Mouse (Mus musculus) MEL (cell line): ENCODE results near the gene Phf5a. TPM values are rescaled to one million over a fixed set of nuclear protein-coding genes. Genes with fewer than 3 reads are reported as not detected.

Source experiments
- DNase-seq: peaks from one replicate; pipeline ENCODE4 v3.0.0; 2011; ENCODE audit warnings: low read depth, low spot score
- H3K27ac ChIP-seq: 2 replicates; pipeline ENCODE4 v1.5.1; 2012; ENCODE audit warnings: low read depth, mild to moderate bottlenecking, control low read depth, low read length, moderate library complexity; ENCODE audit not compliant: control insufficient read depth
- H3K27me3 ChIP-seq, 2 experiments: fragments of 150-350 bp in 1 of 2; sonication (generic) in 1 of 2; 2 replicates each; pipeline ENCODE4 v1.6.1; 2012; ENCODE audit warnings: low read length in 2 of 2, mild to moderate bottlenecking in 2 of 2, improper control_type of control experiment in 1 of 2, moderate library complexity in 1 of 2; ENCODE audit not compliant: insufficient read depth in 2 of 2, control insufficient read depth in 1 of 2
- H3K36me3 ChIP-seq, 2 experiments: 2 replicates each; pipeline ENCODE4 v1.6.1; 2012 to 2014; ENCODE audit warnings: low read length in 2 of 2, improper control_type of control experiment in 1 of 2, inconsistent platforms in 1 of 2, mild to moderate bottlenecking in 1 of 2; ENCODE audit not compliant: insufficient read depth in 2 of 2, control insufficient read depth in 1 of 2
- H3K4me1 ChIP-seq, 2 experiments: fragments of 150-350 bp in 1 of 2; sonication (generic) in 1 of 2; 2 replicates each; pipeline ENCODE4 v1.6.1; 2012; ENCODE audit warnings: low read length in 2 of 2, improper control_type of control experiment in 1 of 2, mild to moderate bottlenecking in 1 of 2; ENCODE audit not compliant: insufficient read depth in 2 of 2, control insufficient read depth in 1 of 2
- H3K4me3 ChIP-seq, 2 experiments: fragments of 150-350 bp in 1 of 2; sonication (generic) in 1 of 2; 2 replicates each; pipeline ENCODE4 v1.5.1; 2012; ENCODE audit warnings: low read depth in 2 of 2, low read length in 2 of 2, mild to moderate bottlenecking in 2 of 2, moderate library complexity in 2 of 2, control low read depth in 1 of 2, improper control_type of control experiment in 1 of 2; ENCODE audit not compliant: control insufficient read depth in 1 of 2, insufficient read depth in 1 of 2
- H3K79me2 ChIP-seq: 2 replicates; pipeline ENCODE4 v1.6.1; 2012; ENCODE audit warnings: mild to moderate bottlenecking, low read length, moderate library complexity; ENCODE audit not compliant: control insufficient read depth, poor library complexity, insufficient read depth
- H3K9ac ChIP-seq: 2 replicates; pipeline ENCODE4 v1.6.1; 2012; ENCODE audit warnings: low read depth, mild to moderate bottlenecking, control low read depth, low read length, moderate library complexity; ENCODE audit not compliant: control insufficient read depth, poor library complexity, severe bottlenecking
- H3K9me3 ChIP-seq: fragments of 150-350 bp; sonication (generic); replicated peaks from 2 replicates; pipeline ENCODE4 v1.6.1; 2012; ENCODE audit warnings: mild to moderate bottlenecking, low read length, improper control_type of control experiment, moderate library complexity; ENCODE audit not compliant: insufficient read depth
- CHD1 ChIP-seq: IDR thresholded peaks from 2 replicates; pipeline ENCODE4 v1.6.1; 2012; ENCODE audit warnings: low read depth, mild to moderate bottlenecking, inconsistent platforms, low read length, improper control_type of control experiment
- CHD2 ChIP-seq: IDR thresholded peaks from 2 replicates; pipeline ENCODE4 v1.6.1; 2011; ENCODE audit warnings: low read length, improper control_type of control experiment
- EP300 ChIP-seq, 2 experiments: IDR thresholded peaks; 2 replicates each; pipeline ENCODE4 v1.6.1; 2011; ENCODE audit warnings: improper control_type of control experiment in 2 of 2, low read length in 2 of 2, low read depth in 1 of 2, mild to moderate bottlenecking in 1 of 2
- GABPA ChIP-seq: IDR thresholded peaks from 2 replicates; pipeline ENCODE4 v1.6.1; 2012; ENCODE audit warnings: low read depth, mild to moderate bottlenecking, inconsistent platforms, low read length, improper control_type of control experiment, moderate library complexity
- GATA1 ChIP-seq: IDR thresholded peaks from 2 replicates; pipeline ENCODE4 v1.6.1; 2011; ENCODE audit warnings: low read depth, low read length, improper control_type of control experiment
- KAT2A ChIP-seq: conservative IDR thresholded peaks from 2 replicates; pipeline ENCODE4 v1.6.1; 2012; ENCODE audit warnings: low read depth, low read length, improper control_type of control experiment, inconsistent platforms
- MXI1 ChIP-seq: IDR thresholded peaks from 2 replicates; pipeline ENCODE4 v1.6.1; 2011; ENCODE audit warnings: mild to moderate bottlenecking, low read depth, low read length, improper control_type of control experiment
- NELFE ChIP-seq: IDR thresholded peaks from 2 replicates; pipeline ENCODE4 v1.6.1; 2011; ENCODE audit warnings: low read depth, low read length, improper control_type of control experiment
- POLR2AphosphoS5 ChIP-seq: IDR thresholded peaks from 2 replicates; pipeline ENCODE4 v1.6.1; 2012; ENCODE audit warnings: low read depth, borderline replicate concordance, mild to moderate bottlenecking, inconsistent platforms, low read length, moderate library complexity, mixed read lengths
- USF1 ChIP-seq: IDR thresholded peaks from 2 replicates; pipeline ENCODE4 v1.6.1; 2014; ENCODE audit warnings: low read depth, mild to moderate bottlenecking, inconsistent platforms, low read length, improper control_type of control experiment, moderate library complexity
- ZNF384 ChIP-seq: IDR thresholded peaks from 2 replicates; pipeline ENCODE4 v1.6.1; 2012; ENCODE audit warnings: low read depth, mild to moderate bottlenecking, inconsistent platforms, low read length, improper control_type of control experiment
- polyA plus RNA-seq, 2 experiments: library from polyadenylated mRNA; stranded (reverse) in 1 of 2; unstranded in 1 of 2; fragments of >175 nt in 1 of 2; fragments of >200 nt in 1 of 2; gene quantifications; 2 replicates each; pipeline versions ENCODE4 v1.2.1 to v1.2.4; 2012; ENCODE audit warnings: low replicate concordance in 2 of 2, low read depth in 1 of 2; ENCODE audit not compliant: insufficient read length in 2 of 2, insufficient read depth in 1 of 2, missing spikeins in 1 of 2
- total RNA-seq: library from RNA; depleted of rRNA; stranded (reverse); fragments of 300-350 nt; gene quantifications from 2 replicates; pipeline ENCODE4 v1.2.3, GENCODE M21; 2012

Phf5a gene
- total and polyA plus RNA-seq, 3 experiments, result 128 to 164 TPM; not detected in 1

- no peak for TF ChIP-seq POLR2AphosphoS5
- no peak for TF ChIP-seq ZNF384
- TF ChIP-seq CHD1, result 0 out of 2 replicates have a peak, but pooled peaks have one; percentile 70
- TF ChIP-seq, all 39 proteins: peak for 15
Observed at GRCm38 (mm10) chr15:81871604-81872261, at the start of gene Phf5a (continued).

- H3K79me2 ChIP-seq, result peaks cover 38% of the 10 kb centered on the region
- DNase-seq, result no peak
- no peak overlapping the region for H3K4me3 ChIP-seq
- H3K9ac ChIP-seq, result no peak overlapping the region
- H3K9me3 ChIP-seq, result no peaks in the 10 kb centered on the region
- TF ChIP-seq CHD2, result no peak
- peak; percentile 37; the same call in 1 of the 2 replicates for TF ChIP-seq USF1
- H3K27ac ChIP-seq, result no peak overlapping the region
- peaks cover under 1 to 11% of the 10 kb centered on the region in 2 experiments; a peak in 3 of 4 replicates for H3K36me3 ChIP-seq
- H3K4me1 ChIP-seq, result peaks cover 0 to 11% of the 10 kb centered on the region in 2 experiments; a peak in 3 of 4 replicates
- H3K27me3 ChIP-seq, result no peaks in the 10 kb centered on the region
Observed at GRCm38 (mm10) chr15:81921255-81921654, 49.5 kb upstream of the Phf5a start.

- Histone ChIP-seq H3K4me3 (no peak overlapping the region), H3K27me3 (no peaks in the 10 kb centered on the region), H3K36me3 (peaks cover 4 to 11% of the 10 kb centered on the region in 2 experiments), H3K4me1 (peaks cover 0 to 11% of the 10 kb centered on the region in 2 experiments; a peak in 3 of 4 replicates), H3K9ac (no peak overlapping the region), H3K79me2 (peaks cover 35% of the 10 kb centered on the region), H3K27ac (no peak overlapping the region), H3K9me3 (no peaks in the 10 kb centered on the region)
- no peak for TF ChIP-seq GATA1
- TF ChIP-seq KAT2A, result no peak
- TF ChIP-seq MXI1, result no peak
- TF ChIP-seq EP300 (IDR thresholded peaks at IDR 0.05; ENCODE audit: low read depth in 1 of 2, low read length in 2 of 2), result no peak
- TF ChIP-seq CHD1, result no peak
- TF ChIP-seq USF1, result no peak
- no peak for TF ChIP-seq ZNF384
- TF ChIP-seq POLR2AphosphoS5, result no peak
- TF ChIP-seq GABPA, result no peak
- no peak for TF ChIP-seq NELFE
- no peak for DNase-seq
Observed at GRCm38 (mm10) chr15:81920546-81921217, 49.0 kb upstream of the Phf5a start.
